Mouse (Mus musculus) layer of hippocampus, adult 2 months (tissue): ENCODE results near the gene Olfr1310. TPM values are rescaled to one million over a fixed set of nuclear protein-coding genes. Genes with fewer than 3 reads are reported as not detected.
"Not testable (repeated sequence)": the region's sequence is repeated elsewhere in the genome, so short reads cannot be mapped to it uniquely, and the experiment has no call there.

Experiments used
- DNase-seq, 2 experiments: peaks; one replicate each; pipeline ENCODE4 v3.0.0; 2022; ENCODE audit warnings: low spot score in 2 of 2
- H3K27ac ChIP-seq: fragments of 200-600 bp; 2 replicates; pipeline ENCODE4 v1.8.1; 2022
- H3K4me3 ChIP-seq: fragments of 200-600 bp; 2 replicates; pipeline ENCODE4 v1.8.1; 2022; ENCODE audit warnings: mild to moderate bottlenecking
- CTCF ChIP-seq: fragments of 200-600 bp; conservative IDR thresholded peaks from 2 replicates; pipeline ENCODE4 v1.8.1; 2022; ENCODE audit warnings: antibody characterized with exemption, mild to moderate bottlenecking, moderate library complexity
- long read RNA-seq, 2 experiments: library from polyadenylated mRNA; stranded (forward); transcript quantifications; one replicate each; pipeline ENCODE4 v2.0.0; 2021; ENCODE audit warnings: borderline mapping rate in 2 of 2
- total RNA-seq, 2 experiments: library from RNA; stranded (reverse); gene quantifications; 2 replicates each; pipeline ENCODE4 v1.2.3; 2021

The Olfr1310 gene
- total RNA-seq, result not detected
- long read RNA-seq, experiment 1, result 0 reads
- long read RNA-seq, experiment 2, result 0 reads

GRCm38 (mm10) chr2:112012608-112013007 lies at the start of gene Olfr1310:
Gene Olfr1310, minus strand, starts transcription at chr2:112012708.
- DNase-seq, result no peak
- no peak within 1 kb of the TSS for H3K4me3 ChIP-seq
- H3K27ac ChIP-seq, result no peak within 1 kb of the TSS
- no peak for TF ChIP-seq CTCF

DNA sequence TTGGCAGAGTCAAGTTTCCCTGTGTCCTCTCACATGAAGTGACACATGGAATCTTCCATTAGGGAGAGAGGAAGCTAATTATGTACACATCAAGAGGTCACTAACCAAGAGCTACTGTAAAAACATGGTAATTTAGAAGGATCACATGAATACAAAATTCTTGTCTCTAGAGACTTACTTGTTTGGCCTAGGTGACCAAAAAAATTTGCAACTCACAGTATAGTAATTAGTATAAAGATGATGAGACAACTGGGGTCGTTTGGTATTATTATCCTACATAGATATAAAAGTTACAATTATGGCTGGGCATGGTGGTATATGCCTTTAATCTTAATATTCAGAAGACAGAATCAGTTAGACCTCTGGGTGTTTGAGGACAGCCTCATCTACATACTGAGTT lies 37.6 kb upstream of the Olfr1310 start, which contains the start of gene Olfr1312:
Gene Olfr1312, minus strand, starts transcription at position 101 of the 400 bp plus-strand sequence.
- no peak for DNase-seq
- Histone ChIP-seq H3K27ac (no peak within 1 kb of the TSS), H3K4me3 (no peak within 1 kb of the TSS)
- TF ChIP-seq CTCF, result no peak

DNA sequence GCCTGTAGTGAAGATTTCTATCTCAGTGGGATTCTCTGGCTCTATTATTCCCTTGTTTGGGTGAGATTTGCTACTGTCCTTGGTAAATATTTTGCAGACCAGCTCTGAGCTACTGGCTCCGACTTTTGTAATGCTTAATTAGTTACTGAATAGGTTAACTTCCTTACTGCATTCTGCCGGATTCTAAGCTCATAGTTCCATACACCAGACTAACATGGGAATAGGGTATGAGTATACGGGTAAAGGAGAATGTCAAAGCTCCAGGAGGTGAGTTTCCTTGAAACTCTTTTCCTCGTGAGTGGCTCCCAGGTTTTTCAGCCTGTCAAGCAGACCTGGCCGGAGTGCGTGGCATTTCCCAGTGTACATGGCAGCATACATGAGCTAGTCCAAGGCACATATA lies 14.5 kb upstream of the Olfr1310 start:
- H3K4me3 ChIP-seq, DNase-seq: not testable (repeated sequence)

DNA sequence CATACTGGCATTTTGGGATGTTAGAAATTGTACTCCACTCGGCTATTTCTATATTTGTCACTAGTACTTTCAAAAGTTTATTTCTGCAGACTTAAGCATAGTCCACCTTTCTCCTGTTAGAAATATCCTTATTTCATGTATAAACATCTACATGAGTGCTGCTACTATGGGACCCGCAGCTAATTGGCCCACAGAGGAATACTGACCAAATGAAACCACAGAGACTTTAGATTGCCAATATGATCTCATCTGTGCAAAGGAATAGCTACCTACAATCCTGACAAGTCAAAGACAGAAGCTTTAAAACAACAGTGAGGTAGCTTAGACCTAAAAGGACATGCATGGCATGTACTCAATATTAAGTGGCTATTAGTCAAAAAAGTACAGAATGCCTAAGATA lies 11.8 kb upstream of the Olfr1310 start, which contains the start of gene Olfr1311:
Gene Olfr1311, minus strand, starts transcription at position 101 of the 400 bp plus-strand sequence.
- DNase-seq, result no peak
- TF ChIP-seq CTCF, result no peak
- H3K27ac ChIP-seq, result no peak within 1 kb of the TSS
- H3K4me3 ChIP-seq, result no peak within 1 kb of the TSS

More for the DNA sequence above, 14.5 kb upstream of the Olfr1310 start:
- not testable (repeated sequence) for H3K27ac ChIP-seq

GRCm38 (mm10) chr2:112014900-112015299 lies 2.4 kb upstream of the Olfr1310 start:
- no peak for TF ChIP-seq CTCF
- no peak overlapping the region for H3K27ac ChIP-seq
- no peak for DNase-seq
- H3K4me3 ChIP-seq, result no peak overlapping the region

DNA sequence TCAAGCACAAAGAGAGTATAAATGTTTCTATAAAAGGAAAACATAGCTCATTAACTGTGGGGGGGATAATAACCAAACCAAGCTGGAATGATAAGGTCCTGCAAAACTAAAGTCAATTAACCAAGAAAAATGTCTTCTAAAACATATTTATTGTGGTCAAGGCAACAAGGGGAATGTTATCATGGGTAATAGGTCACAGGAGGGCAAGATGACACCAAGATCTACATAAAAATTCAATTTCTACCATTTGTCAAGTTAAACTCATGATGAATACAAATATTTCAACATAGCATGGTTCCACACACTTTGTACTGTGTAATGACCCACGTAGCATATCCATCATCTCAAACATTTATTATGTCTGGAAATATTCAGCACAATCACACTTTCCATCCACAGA lies 22.3 kb downstream of the Olfr1310 start, which contains the start of gene Olfr1309:
Gene Olfr1309, minus strand, starts transcription at position 101 of the 400 bp plus-strand sequence.
- Histone ChIP-seq H3K27ac (no peak within 1 kb of the TSS), H3K4me3 (no peak within 1 kb of the TSS)
- no peak for DNase-seq
- TF ChIP-seq CTCF, result no peak

- no peak within 1 kb of the TSS for H3K27ac ChIP-seq
These were observed 47.7 kb downstream of the Olfr1310 start, which contains the start of gene Olfr1308 for GRCm38 (mm10) chr2:111964844-111965243. Gene Olfr1308, minus strand, starts transcription at chr2:111964944.

More at GRCm38 (mm10) chr2:111964844-111965243, 47.7 kb downstream of the Olfr1310 start, which contains the start of gene Olfr1308:
- DNase-seq, result no peak
- no peak within 1 kb of the TSS for H3K4me3 ChIP-seq
- TF ChIP-seq CTCF, result no peak

Other genes with a start within 250 kb of the Olfr1310 start
- not detected for gene Olfr1302, start 235.3 kb downstream of the Olfr1310 start, total RNA-seq
- gene Olfr1303, start 192.4 kb downstream of the Olfr1310 start, total RNA-seq, result not detected
- not detected for gene Olfr1305, start 135.6 kb downstream of the Olfr1310 start, total RNA-seq
- not detected for gene Olfr1306, start 96.4 kb downstream of the Olfr1310 start, total RNA-seq
- under 1 TPM; 0.02 to 0.05 TPM for gene Olfr1307, start 63.3 kb downstream of the Olfr1310 start, total RNA-seq
- not detected for gene Olfr1308, start 47.8 kb downstream of the Olfr1310 start, total RNA-seq
- gene Olfr1309, start 22.4 kb downstream of the Olfr1310 start, total RNA-seq, result not detected
- not detected for gene Olfr1311, start 11.7 kb upstream of the Olfr1310 start, total RNA-seq
- gene Olfr1312, start 37.5 kb upstream of the Olfr1310 start, total RNA-seq, result not detected
- not detected for gene Olfr1313, start 65.1 kb upstream of the Olfr1310 start, total RNA-seq
- gene Olfr1314, start 84.1 kb upstream of the Olfr1310 start, total RNA-seq, result not detected
- not detected for gene Olfr1315-ps1, start 102.7 kb upstream of the Olfr1310 start, total RNA-seq
- not detected for gene Olfr1316, start 122.3 kb upstream of the Olfr1310 start, total RNA-seq
- gene Olfr1317, start 127.6 kb upstream of the Olfr1310 start, total RNA-seq, result not detected
- not detected for gene Olfr1318, start 141.5 kb upstream of the Olfr1310 start, total RNA-seq
- 10 to 100 TPM; 87.5 to 89.8 TPM for gene Lpcat4, start 226.8 kb upstream of the Olfr1310 start, total RNA-seq
- not detected for gene Nutm1, start 246.6 kb upstream of the Olfr1310 start, total RNA-seq
- 10 to 100 TPM; 51.6 to 52.0 TPM for gene Nop10, start 249.2 kb upstream of the Olfr1310 start, total RNA-seq